Mouse (Mus musculus): Measurements from ENCODE around the gene Nemp2.
A peak's percentile ranks its signal among the peaks of the same experiment; 100 is the strongest.

The Nemp2 gene

GRCm38 (mm10) chr1:52630248-52630936, at the start of gene Nemp2:
Gene Nemp2, plus strand, starts transcription at chr1:52630703.
- peak; percentile 82 for DNase-seq (ENCODE audit: low spot score)

- DNase-seq (ENCODE audit: low spot score): no peak
Observed at GRCm38 (mm10) chr1:52581744-52582143, 48.8 kb upstream of the Nemp2 start.

- no peak for DNase-seq (ENCODE audit: low spot score)
Observed at GRCm38 (mm10) chr1:52582866-52583265, 47.6 kb upstream of the Nemp2 start.

- DNase-seq (ENCODE audit: low spot score): peak; percentile 59
Observed at GRCm38 (mm10) chr1:52596982-52597646, 33.4 kb upstream of the Nemp2 start.

GRCm38 (mm10) chr1:52597761-52598160, 32.7 kb upstream of the Nemp2 start:
- peak; percentile 74 for DNase-seq (ENCODE audit: low spot score)

- no peak for DNase-seq (ENCODE audit: low spot score)
Observed at GRCm38 (mm10) chr1:52598361-52598760, 32.1 kb upstream of the Nemp2 start.

GRCm38 (mm10) chr1:52601496-52601895, 29.0 kb upstream of the Nemp2 start:
- no peak for DNase-seq (ENCODE audit: low spot score)

- no peak for DNase-seq (ENCODE audit: low spot score)
Observed at GRCm38 (mm10) chr1:52607700-52608099, 22.8 kb upstream of the Nemp2 start.

- no peak for DNase-seq (ENCODE audit: low spot score)
Observed at GRCm38 (mm10) chr1:52608486-52608885, 22.0 kb upstream of the Nemp2 start.

- DNase-seq (ENCODE audit: low spot score): no peak
Observed at GRCm38 (mm10) chr1:52618217-52618616, 12.3 kb upstream of the Nemp2 start.

GRCm38 (mm10) chr1:52620442-52620841, 10.1 kb upstream of the Nemp2 start:
- no peak for DNase-seq (ENCODE audit: low spot score)

- no peak for DNase-seq (ENCODE audit: low spot score)
Observed at GRCm38 (mm10) chr1:52630937-52631299, 415 bp downstream of the Nemp2 start.

- DNase-seq (ENCODE audit: low spot score): no peak
Observed at GRCm38 (mm10) chr1:52631570-52631969, 1.1 kb downstream of the Nemp2 start.

GRCm38 (mm10) chr1:52634251-52634650, 3.7 kb downstream of the Nemp2 start:
- DNase-seq (ENCODE audit: low spot score): no peak

GRCm38 (mm10) chr1:52635932-52636331, 5.4 kb downstream of the Nemp2 start:
- DNase-seq (ENCODE audit: low spot score): no peak

GRCm38 (mm10) chr1:52638101-52638500, 7.6 kb downstream of the Nemp2 start:
- no peak for DNase-seq (ENCODE audit: low spot score)

- no peak for DNase-seq (ENCODE audit: low spot score)
Observed at GRCm38 (mm10) chr1:52639090-52639489, 8.6 kb downstream of the Nemp2 start.

- DNase-seq (ENCODE audit: low spot score): no peak
Observed at GRCm38 (mm10) chr1:52640266-52640665, 9.8 kb downstream of the Nemp2 start.

- no peak for DNase-seq (ENCODE audit: low spot score)
Observed at GRCm38 (mm10) chr1:52640736-52641135, 10.2 kb downstream of the Nemp2 start.

GRCm38 (mm10) chr1:52648153-52649027, 17.9 kb downstream of the Nemp2 start:
- peak; percentile 44 for DNase-seq (ENCODE audit: low spot score)

- DNase-seq (ENCODE audit: low spot score): no peak
Observed at GRCm38 (mm10) chr1:52650066-52650465, 19.6 kb downstream of the Nemp2 start.

GRCm38 (mm10) chr1:52652601-52653253, 22.2 kb downstream of the Nemp2 start:
- no peak for DNase-seq (ENCODE audit: low spot score)

All from ovary, adult 18-20 months (tissue).